7 mouse cellular contexts compared by ENCODE assay signal in the genomic region with DNA sequence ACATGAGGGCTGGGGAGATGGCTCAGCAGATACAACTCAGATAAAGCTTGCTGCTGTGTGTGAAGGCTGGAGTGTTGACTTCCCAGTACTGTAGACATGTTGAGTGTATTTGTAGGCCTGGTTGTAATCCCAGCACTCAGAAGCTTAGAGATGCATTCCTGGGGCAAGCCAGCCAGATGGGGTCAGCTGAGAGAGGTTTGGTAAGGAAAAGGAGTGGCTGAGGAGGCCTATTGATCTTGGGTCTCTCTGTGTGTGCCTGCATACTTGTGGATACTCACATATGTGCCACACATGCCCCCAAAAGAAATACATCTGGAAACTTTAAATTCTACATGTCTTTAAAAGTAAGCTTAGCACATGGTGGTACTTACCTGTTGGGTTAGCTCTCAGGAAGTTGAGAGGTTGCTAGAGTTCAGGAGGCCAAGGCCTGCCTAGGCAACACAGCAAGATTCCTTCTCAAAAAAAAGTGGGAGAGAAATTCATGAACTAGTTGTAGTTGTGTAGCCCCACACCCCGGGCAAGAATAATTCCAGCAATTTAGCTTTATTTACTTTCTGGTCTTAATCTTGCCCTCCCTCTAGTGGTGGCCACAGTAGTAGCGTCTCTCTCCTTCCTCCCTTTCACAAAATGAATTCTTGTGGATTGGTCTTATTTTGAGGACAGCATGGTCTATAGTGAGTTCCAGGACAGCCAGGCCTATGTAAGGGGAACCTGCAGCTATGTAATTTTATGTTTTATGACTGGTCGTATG. TPM values are rescaled to one million over a fixed set of nuclear protein-coding genes. Genes with fewer than 3 reads are reported as not detected.
DNase-seq lines count a peak whose midpoint lies in the region; ATAC-seq and TF ChIP-seq lines count a peak whose summit lies in the region.

No protein-coding gene starts in this region.

- DNase-seq in left cerebral cortex, postnatal 14 days (ENCODE audit: low spot score in 2 of 2): peak; percentile 44 to 46
- DNase-seq in left cerebral cortex, adult 11 months (ENCODE audit: low spot score): no peak
- DNase-seq in R1 (ENCODE audit: low read depth, low spot score): peak; percentile 74
- DNase-seq in embryonic facial prominence, embryonic 10.5 days (ENCODE audit: low spot score): peak; percentile 42
- peak; percentile 64 for DNase-seq in kidney, adult 2 months
- peak; percentile 39 for DNase-seq in liver, postnatal 0 days
- DNase-seq in retina, embryonic 14.5 days (ENCODE audit: low spot score): peak; percentile 71

- no peaks in the 10 kb centered on the region for H3K9me3 ChIP-seq in embryonic facial prominence, embryonic 10.5 days
- H3K9me3 ChIP-seq in liver, postnatal 0 days (ENCODE audit: low read length): no peaks in the 10 kb centered on the region

- H3K9ac ChIP-seq in liver, postnatal 0 days (replicated peaks): no peak overlapping the region

- H3K4me1 ChIP-seq in embryonic facial prominence, embryonic 10.5 days: peaks cover 35% of the 10 kb centered on the region
- peaks cover 13% of the 10 kb centered on the region for H3K4me1 ChIP-seq in kidney, adult 2 months (ENCODE audit: control insufficient read depth, insufficient read depth, low read length)
- H3K4me1 ChIP-seq in liver, postnatal 0 days (ENCODE audit: insufficient read depth): peaks cover 7% of the 10 kb centered on the region

- TF ChIP-seq CTCF in kidney, adult 2 months (conservative IDR thresholded peaks at IDR 0.05; ENCODE audit: insufficient read depth, insufficient read length, low read depth, low read length): 0 out of 2 replicates have a peak, but pooled peaks have one; percentile 24
- TF ChIP-seq CTCF in liver, postnatal 0 days (IDR thresholded peaks at IDR 0.05; ENCODE audit: low read depth): peak; percentile 85

- H3K4me3 ChIP-seq in embryonic facial prominence, embryonic 10.5 days: no peak overlapping the region
- H3K4me3 ChIP-seq in kidney, adult 2 months (ENCODE audit: insufficient read depth, low read depth, low read length): no peak overlapping the region
- no peak overlapping the region for H3K4me3 ChIP-seq in liver, postnatal 0 days (ENCODE audit: low read depth, low read length)

- 41% methylated on average over 3 of the region's 3 CpGs for WGBS in embryonic facial prominence, embryonic 10.5 days
- WGBS in kidney, adult 2 months: 18% methylated on average over 3 of the region's 3 CpGs
- WGBS in liver, postnatal 0 days (ENCODE audit: insufficient replicate concordance): 43% methylated on average over 3 of the region's 3 CpGs

- no peaks in the 10 kb centered on the region for H3K27me3 ChIP-seq in embryonic facial prominence, embryonic 10.5 days (replicated peaks; ENCODE audit: low read depth, poor library complexity, severe bottlenecking)
- H3K27me3 ChIP-seq in kidney, adult 2 months (replicated peaks; ENCODE audit: control insufficient read depth, insufficient read depth, low read length): no peaks in the 10 kb centered on the region
- no peaks in the 10 kb centered on the region for H3K27me3 ChIP-seq in liver, postnatal 0 days (ENCODE audit: insufficient read depth, low read length)

- intact Hi-C loops in left cerebral cortex, postnatal 14 days (cut with DNase I): loop anchor here (5.0 kb wide), 1 partner anchor 138 kb away; no protein-coding TSS in a partner anchor

- no peak overlapping the region for H3K4me2 ChIP-seq in liver, postnatal 0 days (ENCODE audit: low read depth, low read length)

- H3K36me3 ChIP-seq in embryonic facial prominence, embryonic 10.5 days (replicated peaks): peaks cover 59% of the 10 kb centered on the region
- H3K36me3 ChIP-seq in kidney, adult 2 months (ENCODE audit: control insufficient read depth, insufficient read depth, low read length): no peaks in the 10 kb centered on the region; the same call in 1 of the 2 replicates
- peaks cover 24% of the 10 kb centered on the region for H3K36me3 ChIP-seq in liver, postnatal 0 days (replicated peaks; ENCODE audit: insufficient read depth, low read length)

- no peak overlapping the region for H3K27ac ChIP-seq in embryonic facial prominence, embryonic 10.5 days (replicated peaks)
- peak overlapping the region; percentile 16; the same call in 1 of the 2 replicates for H3K27ac ChIP-seq in kidney, adult 2 months (ENCODE audit: insufficient read depth, low read depth, low read length)
- no peak overlapping the region for H3K27ac ChIP-seq in liver, postnatal 0 days (ENCODE audit: low read depth)

- ATAC-seq in liver, postnatal 0 days: peak; percentile 59

- TF ChIP-seq EP300 in liver, postnatal 0 days (IDR thresholded peaks at IDR 0.05; ENCODE audit: low read depth): no peak

- TF ChIP-seq POLR2A in kidney, adult 2 months (IDR thresholded peaks at IDR 0.05; ENCODE audit: low read depth, low read length): no peak

RNA-seq across cellular contexts. Expression of a gene that starts 8.1 kb away (rescaled TPM):
- total RNA-seq in left cerebral cortex, postnatal 14 days (2021): 100 to 1,000 TPM; 161 to 170 TPM
- polyA plus RNA-seq in embryonic facial prominence, embryonic 10.5 days (2016; fragmentation: Nextera tagmentation; extraction: Ambion mirVana): 22.0 and 22.8 TPM in 2 replicates
- 71.5 and 71.6 TPM in 2 replicates for polyA plus RNA-seq in kidney, adult 2 months (2012; rRNA removed)
- 6.5 and 6.9 TPM in 2 replicates for polyA plus RNA-seq in liver, postnatal 0 days (2015; fragmentation: Nextera tagmentation; extraction: Ambion mirVana)
